Mouse (Mus musculus) left cerebral cortex, adult 2 months (tissue): Measurements from ENCODE around the gene Ylpm1. TPM values are rescaled to one million over a fixed set of nuclear protein-coding genes. Genes with fewer than 3 reads are reported as not detected.

Experiments
- DNase-seq, 2 experiments: peaks; one replicate each; pipeline ENCODE4 v3.0.0; 2021 to 2022; ENCODE audit warnings: low spot score in 2 of 2, mixed read lengths in 1 of 2; ENCODE audit errors: extremely low spot score in 1 of 2
- H3K27ac ChIP-seq: fragments of 200-600 bp; 2 replicates; pipeline ENCODE4 v1.8.1; 2022
- H3K4me3 ChIP-seq: fragments of 200-600 bp; 2 replicates; pipeline ENCODE4 v1.8.1; 2022
- CTCF ChIP-seq: fragments of 200-600 bp; IDR thresholded peaks from 2 replicates; pipeline ENCODE4 v1.8.1; 2022; ENCODE audit warnings: antibody characterized with exemption, mild to moderate bottlenecking, moderate library complexity
- intact Hi-C: fragments of 180-260 bp; cut with DNase I; formaldehyde crosslinking; loops from one replicate; pipeline ENCODE4 v1.15.1; 2025
- total RNA-seq, 2 experiments: library from RNA; stranded (reverse); gene quantifications; 2 replicates each; pipeline ENCODE4 v1.2.3; 2021

Ylpm1 gene
- total RNA-seq, 2 experiments from 2014 or later = 124 to 126 TPM

DNA sequence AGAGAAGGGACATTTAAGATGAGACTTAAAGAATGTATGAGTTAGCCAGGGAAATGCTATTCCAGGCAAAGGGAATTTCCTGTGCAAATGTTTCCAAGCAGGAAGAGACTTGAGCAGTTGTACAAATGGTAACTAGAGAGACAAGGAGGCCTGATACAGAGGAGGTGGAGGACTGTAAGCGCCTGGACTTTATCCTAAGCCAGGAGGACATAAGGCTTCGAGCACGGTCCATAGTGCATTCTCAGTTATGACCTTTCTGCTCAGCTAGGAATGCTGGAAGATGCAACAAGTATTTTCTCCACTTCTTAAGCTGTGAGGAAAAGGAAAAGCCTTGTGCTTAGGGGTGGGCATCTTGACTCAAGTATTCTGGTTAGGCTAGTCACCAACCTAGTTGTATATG, 117.2 kb downstream of the Ylpm1 start:
- no peak for DNase-seq
- intact Hi-C loops = no loop called here
- no peak for TF ChIP-seq CTCF
- Histone ChIP-seq H3K27ac (no peak overlapping the region), H3K4me3 (no peak overlapping the region)

DNA sequence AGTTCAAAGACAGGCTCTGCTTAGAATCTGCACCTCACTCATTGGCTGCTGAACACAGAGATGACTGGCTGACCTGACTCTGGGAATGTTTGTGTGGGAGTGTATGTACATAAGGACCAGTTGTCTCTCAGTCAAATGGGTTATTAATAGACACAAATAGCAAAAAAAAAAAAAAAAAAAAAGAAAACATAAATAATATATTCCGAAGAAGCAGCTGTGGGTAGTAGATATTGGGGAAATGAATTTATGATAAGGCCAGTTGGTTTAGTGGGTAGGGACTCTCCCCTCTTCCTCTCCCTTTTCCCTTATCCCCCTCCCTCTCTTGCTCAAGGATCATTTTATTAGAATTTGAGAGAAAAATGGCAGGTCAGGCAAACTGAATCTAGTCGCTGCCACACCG, 117.8 kb downstream of the Ylpm1 start:
- TF ChIP-seq CTCF = no peak
- no peak for DNase-seq
- Histone ChIP-seq H3K27ac (no peak overlapping the region), H3K4me3 (no peak overlapping the region)
- intact Hi-C loops = no loop called here

DNA sequence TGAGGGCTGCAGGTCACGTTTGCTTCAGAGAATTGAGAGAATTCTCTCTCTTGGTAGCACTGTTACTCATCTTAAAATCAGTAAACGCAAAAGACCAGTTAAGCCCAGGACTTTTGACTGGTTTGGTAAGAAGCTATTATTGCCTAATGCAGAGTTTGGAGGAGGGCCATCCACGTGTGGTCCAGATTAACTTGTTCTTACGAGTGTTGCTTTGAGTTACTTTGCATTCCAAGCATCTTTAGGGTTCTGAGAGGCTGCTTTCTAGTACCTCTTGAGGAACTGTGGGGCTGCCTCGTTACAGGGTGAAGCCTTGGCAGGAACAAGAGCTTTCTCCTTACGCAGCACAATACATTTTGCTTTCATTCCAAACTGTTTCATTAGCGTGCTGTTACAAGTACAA, 119.6 kb downstream of the Ylpm1 start:
- no peak overlapping the region for H3K27ac ChIP-seq
- DNase-seq = no peak

More for the DNA sequence above, 119.6 kb downstream of the Ylpm1 start:
- TF ChIP-seq CTCF = no peak
- H3K4me3 ChIP-seq = no peak overlapping the region
- intact Hi-C loops = no loop called here

Other genes with a start within 250 kb of the Ylpm1 start
- 10 to 100 TPM; 25.6 to 26.4 TPM for gene Npc2, start 223.2 kb upstream of the Ylpm1 start, total RNA-seq
- 10 to 100 TPM; 55.9 to 57.7 TPM for gene Isca2, start 223.1 kb upstream of the Ylpm1 start, total RNA-seq
- gene Ltbp2, start 119.8 kb upstream of the Ylpm1 start, total RNA-seq = under 1 TPM; 0.45 to 0.94 TPM
- 10 to 100 TPM; 28.9 to 31.5 TPM for gene Fcf1, start 25.4 kb upstream of the Ylpm1 start, total RNA-seq
- gene Arel1, start 25.4 kb upstream of the Ylpm1 start, total RNA-seq = 10 to 100 TPM; 95.6 to 97.8 TPM
- 1 to 10 TPM; 1.9 to 2.1 TPM for gene Prox2, start 114.4 kb downstream of the Ylpm1 start, total RNA-seq
- gene Dlst, start 114.5 kb downstream of the Ylpm1 start, total RNA-seq = 100 to 1,000 TPM; 146 to 156 TPM
- 10 to 100 TPM; 33.9 to 38.6 TPM for gene Rps6kl1, start 154.9 kb downstream of the Ylpm1 start, total RNA-seq
- gene Pgf, start 181.5 kb downstream of the Ylpm1 start, total RNA-seq = 1 to 10 TPM; 2.6 TPM
- gene Eif2b2, start 223.2 kb downstream of the Ylpm1 start, total RNA-seq = 10 to 100 TPM; 58.5 to 74.0 TPM